Mouse (Mus musculus) CD8-positive naive resting alpha-beta T cell, adult 2 months (primary cell): Measurements from ENCODE around the gene Slc35a3.
"Not testable (repeated sequence)": the region's sequence is repeated elsewhere in the genome, so short reads cannot be mapped to it uniquely, and the experiment has no call there.

Experiments
- DNase-seq, 2 experiments: peaks; one replicate each; pipeline ENCODE4 v3.0.0; 2022; ENCODE audit warnings: low read depth in 2 of 2, low spot score in 2 of 2

Slc35a3 gene

GRCm38 (mm10) chr3:116712436-116712881 is at the start of gene Slc35a3:
TSS of gene Slc35a3 (minus strand) at chr3:116712831.
- no peak for DNase-seq

DNA sequence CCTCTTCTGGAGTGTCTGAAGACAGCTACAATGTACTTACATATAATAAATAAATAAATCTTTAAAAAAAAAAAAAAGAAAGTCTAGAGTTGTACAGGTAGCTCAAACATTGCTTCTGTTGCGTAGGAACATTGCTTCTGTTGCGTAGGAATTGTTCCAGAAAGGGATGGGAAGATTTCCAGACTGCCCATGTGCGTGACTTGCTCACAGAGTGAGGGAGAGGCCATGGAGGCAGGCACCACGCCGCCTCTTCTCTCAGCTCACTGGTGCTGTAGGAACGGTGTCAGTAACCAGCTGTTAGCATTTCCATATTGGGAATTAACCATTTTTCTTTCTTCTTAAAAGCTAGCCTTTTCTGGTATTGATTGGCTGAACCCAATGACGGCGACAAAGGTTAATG is 40.2 kb upstream of the Slc35a3 start:
- DNase-seq = no peak

- DNase-seq = peak; percentile 18 to 40
Measured at GRCm38 (mm10) chr3:116751191-116751860, 38.7 kb upstream of the Slc35a3 start.

GRCm38 (mm10) chr3:116748391-116749170 is 36.0 kb upstream of the Slc35a3 start:
- DNase-seq = no peak

DNA sequence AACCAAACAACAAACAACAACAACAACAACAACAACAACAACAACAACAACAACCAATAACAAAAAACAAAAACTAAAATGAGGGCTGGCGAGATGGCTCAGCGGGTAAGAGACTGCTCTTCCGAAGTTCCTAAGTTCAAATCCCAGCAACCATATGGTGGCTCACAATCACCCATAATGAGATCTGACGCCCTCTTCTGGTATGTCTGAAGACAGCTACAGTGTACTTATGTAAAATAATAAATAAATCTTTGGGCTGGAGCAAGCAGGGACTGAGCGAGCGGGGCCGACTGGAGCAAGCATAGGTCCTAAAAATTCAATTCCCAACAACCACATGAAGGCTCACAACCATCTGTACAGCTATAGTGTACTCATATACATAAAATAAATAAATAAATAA is 35.0 kb upstream of the Slc35a3 start:
- DNase-seq = not testable (repeated sequence)

DNA sequence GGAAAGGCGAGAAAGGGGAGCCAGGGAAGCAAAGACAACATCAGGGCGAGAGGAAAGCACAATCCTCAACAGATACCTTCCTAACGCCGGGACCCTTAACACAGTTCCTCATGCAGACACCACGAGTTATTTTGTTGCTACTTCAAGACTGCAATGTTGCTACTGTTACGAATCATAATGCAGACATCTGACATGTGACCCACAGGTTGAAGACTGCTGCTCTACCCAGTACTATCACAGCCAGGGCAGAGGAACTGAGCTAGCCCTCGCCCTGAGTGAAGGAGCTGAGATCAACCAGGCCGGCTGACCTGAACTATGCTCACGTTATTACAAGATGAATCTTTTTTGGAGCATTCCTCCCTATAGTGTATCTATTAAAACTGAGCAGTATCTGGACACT is 28.3 kb upstream of the Slc35a3 start:
- no peak for DNase-seq

DNA sequence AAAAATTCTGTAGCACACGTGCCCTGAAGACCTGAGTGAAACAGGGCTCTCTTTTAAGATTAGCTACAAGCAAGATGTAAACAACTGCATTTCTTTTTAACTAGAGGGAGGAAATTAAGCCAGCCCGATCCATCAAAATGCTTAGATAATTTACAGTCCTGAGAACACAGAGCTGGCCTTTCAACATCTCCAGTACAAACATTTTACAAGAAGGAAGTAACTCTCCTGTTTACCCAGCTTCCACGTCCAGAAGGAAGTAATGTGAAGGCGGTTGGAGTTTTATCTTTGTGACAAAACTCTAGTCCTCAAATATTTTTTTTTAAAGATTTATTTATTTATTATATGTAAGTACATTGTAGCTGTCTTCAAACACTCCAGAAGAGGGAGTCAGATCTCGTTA is 27.5 kb upstream of the Slc35a3 start:
- DNase-seq = no peak

DNA sequence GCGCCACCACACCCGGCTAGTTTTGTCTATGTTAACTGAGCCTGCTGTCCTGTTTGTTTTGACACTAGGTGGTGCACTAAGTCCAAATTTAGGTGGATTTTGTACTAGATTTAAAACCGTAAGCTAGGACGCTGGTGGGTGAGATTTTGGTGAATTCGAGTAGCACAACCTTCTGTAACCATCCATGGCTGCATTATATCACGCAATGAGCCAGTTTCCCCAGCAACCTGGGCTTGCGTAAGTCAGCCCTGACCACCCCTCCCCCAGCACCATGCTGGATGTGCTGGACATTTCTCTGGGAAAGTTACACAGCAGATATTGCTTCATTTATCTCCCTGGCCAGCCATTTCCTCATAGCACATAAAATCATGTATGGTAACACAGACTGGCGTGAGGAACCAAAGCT is 24.7 kb upstream of the Slc35a3 start:
- no peak for DNase-seq

GRCm38 (mm10) chr3:116729483-116730174 is 17.0 kb upstream of the Slc35a3 start:
- DNase-seq = no peak

DNA sequence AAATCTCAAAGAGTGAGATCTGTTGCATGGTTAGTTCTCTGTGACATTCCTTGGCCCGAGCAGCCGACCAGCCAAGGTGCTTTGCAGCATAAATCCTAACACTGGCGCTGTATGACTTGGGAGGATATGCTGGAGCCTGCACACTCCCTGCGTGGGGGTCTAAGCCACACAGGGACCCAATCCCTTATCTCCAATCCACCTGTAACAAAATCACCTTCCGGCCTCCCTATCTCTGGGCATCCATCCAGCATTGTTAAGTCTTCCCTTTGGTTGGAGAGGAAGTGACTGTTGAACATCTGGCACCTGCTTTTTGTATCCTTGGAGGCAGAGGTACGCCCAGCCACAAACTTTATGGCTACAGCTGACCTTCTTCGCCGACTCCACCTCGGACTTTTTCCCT is 14.2 kb upstream of the Slc35a3 start:
- no peak for DNase-seq

DNA sequence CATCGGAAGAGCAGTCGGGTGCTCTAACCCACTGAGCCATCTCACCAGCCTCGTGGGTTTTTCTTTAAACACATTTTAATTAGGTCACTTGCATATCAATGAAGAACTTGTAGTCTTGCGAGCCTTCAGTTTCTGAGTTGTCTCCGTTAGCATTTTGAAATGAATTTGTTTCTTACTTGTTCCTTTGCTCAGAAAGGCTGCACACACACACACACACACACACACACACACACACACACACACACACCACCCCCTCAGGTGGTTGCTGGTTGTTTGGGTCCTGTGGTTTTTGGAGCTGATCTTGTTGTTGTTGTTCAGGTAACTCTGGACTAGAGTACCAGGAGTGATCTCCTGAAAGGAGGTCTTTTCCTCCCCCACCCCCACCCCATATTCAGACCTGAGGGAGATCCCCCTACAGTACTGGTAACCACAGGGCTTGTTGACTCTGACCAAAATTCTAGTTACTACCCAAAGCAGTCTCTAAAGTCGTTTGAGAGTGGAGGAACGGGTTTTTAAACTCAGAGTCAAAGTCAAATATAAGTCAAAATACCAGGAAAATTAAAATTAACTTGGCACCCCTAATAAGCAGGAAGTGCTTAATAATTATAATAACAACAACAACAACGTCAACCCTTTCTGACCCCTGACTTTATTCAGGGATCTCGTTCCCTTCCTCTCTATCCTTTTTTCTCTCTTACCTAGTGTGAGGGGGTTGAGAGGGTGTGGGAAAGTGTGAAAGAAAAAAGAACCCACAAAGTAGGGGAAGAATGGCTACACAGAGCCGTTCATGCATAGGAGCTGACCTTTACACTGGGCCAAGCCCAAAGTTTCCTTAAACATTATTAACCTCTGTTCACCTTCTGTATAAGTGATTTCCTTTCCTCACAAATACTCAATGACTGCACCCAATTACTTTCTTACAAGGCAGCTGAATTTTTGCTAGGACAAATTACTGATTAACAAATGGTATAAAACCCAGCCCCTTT is 11.2 kb upstream of the Slc35a3 start:
- no peak for DNase-seq

GRCm38 (mm10) chr3:116722980-116723379 is 10.3 kb upstream of the Slc35a3 start:
- no peak for DNase-seq

DNA sequence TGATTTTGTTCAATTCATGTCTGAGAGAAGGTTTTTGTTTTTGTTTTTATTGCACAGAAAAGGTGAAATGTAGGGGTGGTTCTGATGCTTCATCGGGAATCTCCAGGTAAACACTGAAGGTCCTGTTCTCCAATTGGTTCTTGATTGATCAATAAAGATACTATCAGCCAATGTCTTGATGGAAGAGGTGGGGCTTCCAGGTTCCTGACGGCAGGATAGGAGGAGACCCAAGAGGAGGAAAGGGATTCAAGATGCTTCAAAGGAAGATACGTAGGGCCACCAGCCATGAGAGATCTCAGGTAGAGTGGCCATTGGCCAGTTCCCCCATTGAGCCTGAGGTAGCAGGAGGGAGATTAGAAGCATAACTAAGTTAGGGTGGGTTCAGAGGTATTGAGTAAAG is 6.3 kb upstream of the Slc35a3 start:
- DNase-seq = no peak

GRCm38 (mm10) chr3:116713031-116713430 is 400 bp upstream of the Slc35a3 start:
- no peak for DNase-seq

DNA sequence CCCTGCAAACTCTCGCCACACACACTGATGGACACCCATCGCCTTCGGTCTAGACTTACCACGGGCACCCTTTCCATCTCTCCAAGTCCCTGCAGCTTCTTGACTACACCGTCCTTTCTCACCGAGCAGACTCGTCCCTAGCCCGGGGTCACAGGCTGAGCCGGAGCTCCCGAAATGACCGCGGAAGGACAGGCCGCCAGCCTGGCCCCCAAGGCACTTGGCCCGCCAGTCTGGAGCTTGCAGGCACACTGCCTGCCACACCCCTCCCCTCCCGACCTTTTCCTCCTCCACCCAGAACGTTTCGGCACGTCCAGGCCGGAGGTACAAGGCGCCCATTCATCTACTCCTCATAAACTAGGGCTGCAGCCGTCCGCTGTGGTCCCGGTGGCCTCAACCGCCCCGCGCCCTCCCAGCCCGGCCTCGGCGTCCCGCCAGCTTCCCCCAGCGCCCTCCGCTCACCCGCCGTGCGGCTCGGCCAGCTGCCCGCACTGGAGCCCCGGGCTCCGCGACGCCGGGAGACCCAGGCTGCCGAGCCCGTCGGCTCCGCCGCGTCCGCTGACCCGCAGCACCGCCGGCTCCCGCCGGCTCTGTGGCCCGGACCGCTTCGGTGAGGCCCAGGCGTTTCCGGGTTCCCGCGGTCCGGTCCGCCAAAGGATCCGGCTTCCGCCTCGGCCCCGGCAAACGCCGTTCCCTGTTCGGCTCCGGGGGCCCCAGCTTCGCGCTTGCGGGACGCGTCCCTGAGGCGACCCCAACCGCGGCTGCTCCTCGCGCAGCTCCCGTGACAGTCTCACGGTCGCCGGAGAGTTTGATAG is 801 bp downstream of the Slc35a3 start:
- peak; percentile 50 to 53 for DNase-seq

DNA sequence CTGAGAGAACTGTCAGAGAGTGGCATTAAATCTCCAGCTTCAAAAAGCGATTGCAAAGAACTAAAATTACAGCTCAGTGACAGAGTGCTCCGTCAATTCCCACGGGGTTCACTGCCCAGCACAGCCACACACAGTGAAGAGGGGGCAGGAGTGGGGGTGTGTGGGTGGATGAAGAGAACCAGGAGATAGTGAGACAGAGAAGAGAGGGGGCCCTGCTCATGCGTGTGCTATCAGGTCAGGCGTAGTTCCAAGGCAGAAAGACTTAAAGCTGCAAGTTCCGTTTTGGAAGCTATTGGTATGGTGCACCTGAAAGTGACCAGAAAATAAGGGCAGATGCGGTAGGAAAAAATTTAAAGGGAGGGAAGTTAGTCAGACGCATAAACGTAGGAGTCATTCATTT is 1.7 kb downstream of the Slc35a3 start:
- no peak for DNase-seq

- DNase-seq = no peak
Measured at GRCm38 (mm10) chr3:116705637-116706204, 6.9 kb downstream of the Slc35a3 start.

GRCm38 (mm10) chr3:116703835-116704234 is 8.8 kb downstream of the Slc35a3 start:
- no peak for DNase-seq

DNA sequence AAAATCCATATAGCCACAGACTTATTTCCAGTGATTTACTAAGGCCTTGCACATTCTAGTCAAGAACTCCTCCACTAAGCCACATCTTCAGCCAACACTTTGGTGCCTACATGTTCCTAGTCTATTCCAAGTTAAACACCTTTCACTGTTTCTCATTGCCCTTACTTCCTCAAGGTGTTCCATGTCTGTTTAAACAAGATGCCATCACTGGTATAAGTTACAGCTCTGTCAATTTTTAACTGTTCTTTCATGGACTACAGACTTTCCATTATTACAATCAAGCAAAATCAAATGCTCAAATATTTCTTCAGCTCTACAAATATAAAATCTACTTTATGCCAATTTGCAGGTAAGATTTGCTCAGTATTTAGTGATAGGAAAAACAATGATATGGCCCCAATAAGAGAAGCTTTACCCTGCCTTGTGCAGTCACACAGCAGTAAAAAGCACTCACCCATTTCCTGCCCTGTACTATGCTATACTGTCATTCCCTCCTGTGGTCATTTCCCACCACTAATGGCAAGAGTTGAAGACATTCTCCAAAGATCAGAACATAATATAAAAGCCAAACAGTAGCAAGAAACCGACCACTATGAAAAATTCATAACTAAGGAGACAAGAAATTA is 9.9 kb downstream of the Slc35a3 start:
- DNase-seq = no peak
